In genomic region chr1:36988561-36988960, GRCm38 (mm10) we compare ENCODE assay signal across 25 mouse cellular contexts. TPM values are rescaled to one million over a fixed set of nuclear protein-coding genes. Genes with fewer than 3 reads are reported as not detected.
DNase-seq lines count a peak whose midpoint lies in the region; TF ChIP-seq lines count a peak whose summit lies in the region.
"Had no signal": no experiment of that assay in that cellular context is flagged by ENCODE, and none has a peak within 500 bp of the region (broad histone marks: within the 10 kb centered on the region; RNA-seq: fewer than 3 reads in every experiment).

No protein-coding gene starts in this region.

- TF ChIP-seq POLR2A in CH12.LX (IDR thresholded peaks at IDR 0.05; ENCODE audit: low read depth, low read length) (no peak), ES-Bruce4 (IDR thresholded peaks at IDR 0.05; ENCODE audit: insufficient read depth, low read length) (no peak)

- H3K27me3 ChIP-seq in CH12.LX (replicated peaks), result peaks cover 7% of the 10 kb centered on the region
- H3K27me3 ChIP-seq in ES-Bruce4 (ENCODE audit: control insufficient read depth, insufficient read depth, low read length, poor library complexity, severe bottlenecking), result no peaks in the 10 kb centered on the region
- H3K27me3 ChIP-seq: forebrain, embryonic 13.5 days; heart, embryonic 13.5 days; hindbrain, embryonic 12.5 days; hindbrain, embryonic 15.5 days; intestine, embryonic 15.5 days had no signal

- H3K4me3 ChIP-seq in CH12.LX (replicated peaks in 1 of 3; ENCODE audit: low read depth in 2 of 3, low read length in 2 of 3, poor library complexity in 1 of 3) (no peak overlapping the region), ES-Bruce4 (ENCODE audit: low read depth, low read length) (no peak overlapping the region)
- H3K4me3 ChIP-seq: forebrain, embryonic 10.5 days; forebrain, embryonic 13.5 days; heart, adult 2 months; heart, embryonic 10.5 days; heart, embryonic 13.5 days; hindbrain, embryonic 12.5 days; hindbrain, embryonic 15.5 days; intestine, embryonic 15.5 days had no signal

- no peak overlapping the region for H3K9ac ChIP-seq in CH12.LX (ENCODE audit: insufficient read depth, low read depth)
- H3K9ac ChIP-seq in ES-Bruce4 (ENCODE audit: low read depth, poor library complexity, severe bottlenecking), result peak overlapping the region; percentile 58
- H3K9ac ChIP-seq: forebrain, embryonic 13.5 days; heart, embryonic 13.5 days; hindbrain, embryonic 12.5 days; hindbrain, embryonic 15.5 days; intestine, embryonic 15.5 days had no signal

- TF ChIP-seq CTCF in CH12.LX (conservative IDR thresholded peaks at IDR 0.05 in 1 of 2, IDR thresholded peaks at IDR 0.05 in 1 of 2; ENCODE audit: low read depth in 2 of 2, low read length in 2 of 2) (no peak), ES-Bruce4 (IDR thresholded peaks at IDR 0.05; ENCODE audit: low read depth, low read length) (no peak)

- peak; percentile 55 for DNase-seq in heart, adult 11 months
- DNase-seq in heart, postnatal 14 days, result no peak
- DNase-seq in CH12.LX (ENCODE audit: extremely low read depth) (no peak), R1 (ENCODE audit: low read depth, low spot score) (peak; percentile 71)
- DNase-seq in cerebellum, adult 9-10 months, result no peak
- DNase-seq in thymus, adult 18-20 months, result no peak
- DNase-seq: adrenal gland, adult 2 months; adrenal gland, postnatal 14 days; cerebellum, adult 11 months; cerebellum, adult 2 months; cerebellum, postnatal 10 days; cerebellum, postnatal 36 days; embryo, embryonic 11 days; gastrocnemius, postnatal 14 days; heart, adult 2 months; kidney, adult 11 months had no signal

- H3K4me2 ChIP-seq in CH12.LX (ENCODE audit: insufficient read depth, low read depth, poor library complexity, severe bottlenecking), result peak overlapping the region; percentile 59
- H3K4me2 ChIP-seq: forebrain, embryonic 13.5 days; heart, embryonic 13.5 days; hindbrain, embryonic 12.5 days; hindbrain, embryonic 15.5 days; intestine, embryonic 15.5 days had no signal

- H3K79me2 ChIP-seq in CH12.LX (replicated peaks; ENCODE audit: control insufficient read depth, extremely low read depth, insufficient read depth, poor library complexity, severe bottlenecking), result no peaks in the 10 kb centered on the region

- intact Hi-C loops in heart, postnatal 14 days (cut with DNase I), result no loop called here

- no peak for TF ChIP-seq RAD21 in CH12.LX (IDR thresholded peaks at IDR 0.05; ENCODE audit: low read depth, low read length)

- no peak for TF ChIP-seq EP300 in CH12.LX (IDR thresholded peaks at IDR 0.05; ENCODE audit: low read length)
- peak; percentile 70 for TF ChIP-seq EP300 in ES-Bruce4 (IDR thresholded peaks at IDR 0.05; ENCODE audit: insufficient read depth, low read depth, low read length)

- 0 out of 2 replicates have a peak overlapping the region, but pooled peaks have one; percentile 6 for H3K27ac ChIP-seq in CH12.LX (ENCODE audit: insufficient read depth, low read depth)
- peak overlapping the region; percentile 100 for H3K27ac ChIP-seq in ES-Bruce4 (ENCODE audit: insufficient read depth, low read length)
- H3K27ac ChIP-seq: forebrain, embryonic 10.5 days; forebrain, embryonic 13.5 days; heart, adult 2 months; heart, embryonic 10.5 days; heart, embryonic 13.5 days; hindbrain, embryonic 12.5 days; hindbrain, embryonic 15.5 days; intestine, embryonic 15.5 days had no signal

- in situ Hi-C loops in CH12.LX (cut with MboI; ENCODE audit: low pct_ligation_motif_present, low pct_unique_long_range_greater_than_20kb, low sequenced_read_pairs), result loop anchor here (5.0 kb wide), 1 partner anchor 41 kb away; no protein-coding TSS in a partner anchor

- H3K9me3 ChIP-seq in CH12.LX (replicated peaks; ENCODE audit: low read length) (no peaks in the 10 kb centered on the region), ES-Bruce4 (replicated peaks; ENCODE audit: control insufficient read depth, insufficient read depth, low read length, poor library complexity, severe bottlenecking) (no peaks in the 10 kb centered on the region)
- H3K9me3 ChIP-seq: forebrain, embryonic 10.5 days; forebrain, embryonic 13.5 days; heart, embryonic 10.5 days; heart, embryonic 13.5 days; hindbrain, embryonic 12.5 days; hindbrain, embryonic 15.5 days; intestine, embryonic 15.5 days had no signal

- no peaks in the 10 kb centered on the region for H3K36me3 ChIP-seq in CH12.LX (replicated peaks in 1 of 2; ENCODE audit: control insufficient read depth in 1 of 2, insufficient read depth in 1 of 2, low read length in 1 of 2)
- no peaks in the 10 kb centered on the region for H3K36me3 ChIP-seq in ES-Bruce4 (ENCODE audit: control insufficient read depth, insufficient read depth, low read length, poor library complexity, severe bottlenecking)
- H3K36me3 ChIP-seq: forebrain, embryonic 10.5 days; heart, embryonic 10.5 days; heart, embryonic 13.5 days; hindbrain, embryonic 12.5 days; hindbrain, embryonic 15.5 days; intestine, embryonic 15.5 days had no signal

- H3K4me1 ChIP-seq in CH12.LX (ENCODE audit: control insufficient read depth in 1 of 2, insufficient read depth in 2 of 2), result peaks cover 24 to 43% of the 10 kb centered on the region in 2 experiments
- H3K4me1 ChIP-seq in ES-Bruce4 (ENCODE audit: control insufficient read depth, insufficient read depth, low read length), result peaks cover 19% of the 10 kb centered on the region
- H3K4me1 ChIP-seq: heart, embryonic 10.5 days; heart, embryonic 13.5 days; hindbrain, embryonic 15.5 days; intestine, embryonic 15.5 days had no signal

- dilution Hi-C loops in CH12.LX (cut with MboI; ENCODE audit: extremely low pct_ligation_motif_present, extremely low pct_unique_long_range_greater_than_20kb, low sequenced_read_pairs), result no loop called here

TF ChIP-seq in CH12.LX, 34 proteins besides CTCF, POLR2A, EP300 and RAD21:
- TF ChIP-seq SIN3A (IDR thresholded peaks at IDR 0.05; ENCODE audit: low read length) (no peak), ZC3H11A (IDR thresholded peaks at IDR 0.05; ENCODE audit: low read depth, low read length) (no peak), ETS1 (conservative IDR thresholded peaks at IDR 0.05; ENCODE audit: low read depth, low read length) (no peak), HCFC1 (IDR thresholded peaks at IDR 0.05; ENCODE audit: low read depth, low read length) (no peak), UBTF (IDR thresholded peaks at IDR 0.05; ENCODE audit: low read depth, low read length) (no peak), MEF2A (IDR thresholded peaks at IDR 0.05; ENCODE audit: borderline replicate concordance, low read depth, low read length) (no peak), MAFK (IDR thresholded peaks at IDR 0.05; ENCODE audit: insufficient replicate concordance, low read length) (no peak), RCOR1 (conservative IDR thresholded peaks at IDR 0.05; ENCODE audit: low read depth, low read length) (no peak), MAZ (IDR thresholded peaks at IDR 0.05; ENCODE audit: low read depth, low read length) (no peak), ZNF384 (IDR thresholded peaks at IDR 0.05; ENCODE audit: low read depth, low read length) (no peak), NRF1 (IDR thresholded peaks at IDR 0.05; ENCODE audit: low read depth, low read length) (no peak)

RNA-seq across cellular contexts. Expression of gene Vwa3b, which starts 37.8 kb away (rescaled TPM):
- under 1 TPM; 0.20 to 0.65 TPM for total RNA-seq in heart, postnatal 14 days (2021)
- total RNA-seq in CH12.LX (2012; rRNA removed) (not detected in 2 replicates), CH12.LX (2014; rRNA removed) (not detected in 2 replicates)
- polyA plus RNA-seq in CH12.LX (2012; ENCODE audit: insufficient read length, low read depth) (not detected in 2 replicates), ES-Bruce4 (2011; ENCODE audit: insufficient read depth, insufficient read length, low read depth, missing spikeins) (10.8 and 12.6 TPM in 2 replicates)
- total RNA-seq: hematopoietic stem cell, adult 5-6 weeks had no signal
- polyA plus RNA-seq: adrenal gland, adult 2 months; heart, embryonic 10.5 days had no signal

RNA-seq across cellular contexts. Expression of gene Tmem131, which starts 45.1 kb away (rescaled TPM):
- 10 to 100 TPM; 40.1 to 42.7 TPM for total RNA-seq in heart, postnatal 14 days (2021)
- total RNA-seq in CH12.LX (2012; rRNA removed) (10.1 and 11.5 TPM in 2 replicates), CH12.LX (2014; rRNA removed) (8.3 and 9.7 TPM in 2 replicates)
- polyA plus RNA-seq in CH12.LX (2012; ENCODE audit: insufficient read length, low read depth) (31.0 and 39.9 TPM in 2 replicates), ES-Bruce4 (2011; ENCODE audit: insufficient read depth, insufficient read length, low read depth, missing spikeins) (77.1 and 77.7 TPM in 2 replicates)

Comparison
In these comparisons a context has a peak if more than half of its experiments do, and no peak if none do; other contexts are left out.
1. DNase-seq: peak in heart, adult 11 months (single experiment) and R1 (single experiment); none in heart, postnatal 14 days (0 of 2), CH12.LX (single experiment), cerebellum, adult 9-10 months (single experiment) and thymus, adult 18-20 months (0 of 2).